Mouse (Mus musculus): ENCODE data around the gene Shroom2. TPM values are rescaled to one million over a fixed set of nuclear protein-coding genes. Genes with fewer than 3 reads are reported as not detected.

Shroom2 gene
- polyA plus RNA-seq, 1 experiment, result 39.6 TPM

- TF ChIP-seq CTCF (IDR thresholded peaks at IDR 0.05; ENCODE audit: borderline replicate concordance, insufficient read depth, low read depth, low read length), result no peak
- TF ChIP-seq POLR2A (IDR thresholded peaks at IDR 0.05; ENCODE audit: borderline replicate concordance, insufficient read depth, low read length), result no peak
- Histone ChIP-seq H3K27me3 (ENCODE audit: control insufficient read depth, insufficient read depth, low read length) (no peaks in the 10 kb centered on the region), H3K4me3 (replicated peaks; ENCODE audit: insufficient read depth, low read depth, low read length) (no peak overlapping the region), H3K27ac (ENCODE audit: insufficient read depth, low read length) (no peak overlapping the region), H3K4me1 (ENCODE audit: control insufficient read depth, insufficient read depth, low read length) (no peaks in the 10 kb centered on the region)
- DNase-seq, result no peak
- 83% methylated on average over 2 of the region's 2 CpGs for WGBS
Observed at GRCm38 (mm10) chrX:152621407-152621806, 147.9 kb downstream of the Shroom2 start.

GRCm38 (mm10) chrX:152620917-152621316, 148.3 kb downstream of the Shroom2 start:
- DNase-seq, result no peak
- no peak overlapping the region for H3K4me3 ChIP-seq (replicated peaks; ENCODE audit: insufficient read depth, low read depth, low read length)
- no peak overlapping the region for H3K27ac ChIP-seq (ENCODE audit: insufficient read depth, low read length)
- no peaks in the 10 kb centered on the region for H3K27me3 ChIP-seq (ENCODE audit: control insufficient read depth, insufficient read depth, low read length)
- TF ChIP-seq POLR2A (IDR thresholded peaks at IDR 0.05; ENCODE audit: borderline replicate concordance, insufficient read depth, low read length) (no peak), CTCF (IDR thresholded peaks at IDR 0.05; ENCODE audit: borderline replicate concordance, insufficient read depth, low read depth, low read length) (no peak)
- no peaks in the 10 kb centered on the region for H3K4me1 ChIP-seq (ENCODE audit: control insufficient read depth, insufficient read depth, low read length)

- DNase-seq, result peak in 1 of 2 experiments; percentile 1
- H3K4me1 ChIP-seq (ENCODE audit: control insufficient read depth, insufficient read depth, low read length), result no peaks in the 10 kb centered on the region
- H3K27me3 ChIP-seq (ENCODE audit: control insufficient read depth, insufficient read depth, low read length), result no peaks in the 10 kb centered on the region
- H3K4me3 ChIP-seq (replicated peaks; ENCODE audit: insufficient read depth, low read depth, low read length), result no peak overlapping the region
- no peak for TF ChIP-seq POLR2A (IDR thresholded peaks at IDR 0.05; ENCODE audit: borderline replicate concordance, insufficient read depth, low read length)
- TF ChIP-seq CTCF (IDR thresholded peaks at IDR 0.05; ENCODE audit: borderline replicate concordance, insufficient read depth, low read depth, low read length), result no peak
- WGBS, result 89% methylated on average over 1 of the region's 1 CpGs
- H3K27ac ChIP-seq (ENCODE audit: insufficient read depth, low read length), result no peak overlapping the region
Observed at GRCm38 (mm10) chrX:152618464-152618863, 150.8 kb downstream of the Shroom2 start.

GRCm38 (mm10) chrX:152563034-152563433, 206.2 kb downstream of the Shroom2 start, which contains the start of gene Cldn34a:
Cldn34a (plus strand) TSS chrX:152563334.
- WGBS, result 77% methylated on average over 2 of the region's 2 CpGs
- Histone ChIP-seq H3K4me1 (ENCODE audit: control insufficient read depth, insufficient read depth, low read length) (no peaks in the 10 kb centered on the region), H3K27ac (ENCODE audit: insufficient read depth, low read length) (no peak within 1 kb of the TSS), H3K4me3 (replicated peaks; ENCODE audit: insufficient read depth, low read depth, low read length) (no peak within 1 kb of the TSS), H3K27me3 (ENCODE audit: control insufficient read depth, insufficient read depth, low read length) (no peaks in the 10 kb centered on the region)
- TF ChIP-seq POLR2A (IDR thresholded peaks at IDR 0.05; ENCODE audit: borderline replicate concordance, insufficient read depth, low read length) (no peak), CTCF (IDR thresholded peaks at IDR 0.05; ENCODE audit: borderline replicate concordance, insufficient read depth, low read depth, low read length) (no peak)
- DNase-seq, result no peak

Other genes with a start within 250 kb of the Shroom2 start
- gene Cldn34a, start 206.1 kb downstream of the Shroom2 start, polyA plus RNA-seq (2012; rRNA removed), result not detected in 2 replicates
- 0.16 TPM in 1 of 2 replicates, not detected in the other for gene Gpr143, start 12.5 kb upstream of the Shroom2 start, polyA plus RNA-seq (2012; rRNA removed)
- gene Usp51, start 237.0 kb upstream of the Shroom2 start, polyA plus RNA-seq (2012; rRNA removed), result 1.2 and 1.9 TPM in 2 replicates